Mouse (Mus musculus) heart, postnatal 0 days (tissue): ENCODE data around the gene Gli2. TPM values are rescaled to one million over a fixed set of nuclear protein-coding genes. Genes with fewer than 3 reads are reported as not detected.

Experiments used
- ATAC-seq: fragments of 200-750 bp; cut with Nextera tagmentation; 2 replicates; pipeline ENCODE4 v1.8.0; 2017; ENCODE audit warnings: low read depth, moderate number of reproducible peaks, moderate library complexity; ENCODE audit not compliant: insufficient read depth
- DNase-seq: peaks from one replicate; pipeline ENCODE4 v3.0.0-alpha.2; 2016; ENCODE audit warnings: low spot score
- H3K27ac ChIP-seq: fragments of 300-500 bp; sonication (generic); 2 replicates; pipeline ENCODE4 v1.5.1; 2014; ENCODE audit warnings: low read depth, mild to moderate bottlenecking
- H3K27me3 ChIP-seq: fragments of 300-500 bp; sonication (generic); 2 replicates; pipeline ENCODE4 v1.6.1; 2014; ENCODE audit warnings: low read length, mixed read lengths; ENCODE audit not compliant: control insufficient read depth, insufficient read depth
- H3K36me3 ChIP-seq: fragments of 300-500 bp; sonication (generic); replicated peaks from 2 replicates; pipeline ENCODE4 v1.6.1; 2014; ENCODE audit warnings: low read length, mixed read lengths; ENCODE audit not compliant: control insufficient read depth, insufficient read depth
- H3K4me1 ChIP-seq: fragments of 300-500 bp; sonication (generic); 2 replicates; pipeline ENCODE4 v1.6.1; 2014; ENCODE audit warnings: antibody characterized with exemption; ENCODE audit not compliant: control insufficient read depth, insufficient read depth
- H3K4me2 ChIP-seq: fragments of 300-500 bp; sonication (generic); 2 replicates; pipeline ENCODE4 v1.6.1; 2014; ENCODE audit warnings: low read depth, mild to moderate bottlenecking, low read length, moderate library complexity
- H3K4me3 ChIP-seq: fragments of 300-500 bp; sonication (generic); 2 replicates; pipeline ENCODE4 v1.5.1; 2014; ENCODE audit warnings: low read depth, low read length
- H3K9ac ChIP-seq: fragments of 300-500 bp; sonication (generic); replicated peaks from 2 replicates; pipeline ENCODE4 v1.6.1; 2014; ENCODE audit warnings: low read depth, low read length, mixed read lengths
- H3K9me3 ChIP-seq: fragments of 300-500 bp; sonication (generic); replicated peaks from 2 replicates; pipeline ENCODE4 v1.6.1; 2016; ENCODE audit warnings: low read length; ENCODE audit not compliant: control insufficient read depth
- CTCF ChIP-seq: IDR thresholded peaks from 2 replicates; pipeline ENCODE4 v1.5.1; 2016; ENCODE audit warnings: antibody characterized with exemption, control low read depth, low read depth
- EP300 ChIP-seq: IDR thresholded peaks from 2 replicates; pipeline ENCODE4 v1.6.1; 2016; ENCODE audit warnings: antibody characterized with exemption, low read depth
- WGBS: fragments of 180-500 bp; shearing (Covaris S2); extraction: QIAGEN DNeasy Blood & Tissue Kit; methylation state at CpG from one replicate; pipeline ENCODE4 v1.1.7; 2014; 5-methylcytosine and 5-hydroxymethylcytosine counted together
- polyA plus RNA-seq: library from polyadenylated mRNA; unstranded; fragments of >200 nt; fragmentation: Nextera tagmentation; extraction: Ambion mirVana; gene quantifications from 2 replicates; pipeline ENCODE4 v1.2.1, GENCODE M21; 2015
- total RNA-seq: library from RNA; depleted of rRNA; stranded (reverse); fragments of >200 nt; gene quantifications from 2 replicates; pipeline ENCODE4 v1.2.3, GENCODE M21; 2014; ENCODE audit warnings: low replicate concordance

Gli2 gene
- total and polyA plus RNA-seq, 2 experiments from 2014 or later = 0.93 to 14.7 TPM

DNA sequence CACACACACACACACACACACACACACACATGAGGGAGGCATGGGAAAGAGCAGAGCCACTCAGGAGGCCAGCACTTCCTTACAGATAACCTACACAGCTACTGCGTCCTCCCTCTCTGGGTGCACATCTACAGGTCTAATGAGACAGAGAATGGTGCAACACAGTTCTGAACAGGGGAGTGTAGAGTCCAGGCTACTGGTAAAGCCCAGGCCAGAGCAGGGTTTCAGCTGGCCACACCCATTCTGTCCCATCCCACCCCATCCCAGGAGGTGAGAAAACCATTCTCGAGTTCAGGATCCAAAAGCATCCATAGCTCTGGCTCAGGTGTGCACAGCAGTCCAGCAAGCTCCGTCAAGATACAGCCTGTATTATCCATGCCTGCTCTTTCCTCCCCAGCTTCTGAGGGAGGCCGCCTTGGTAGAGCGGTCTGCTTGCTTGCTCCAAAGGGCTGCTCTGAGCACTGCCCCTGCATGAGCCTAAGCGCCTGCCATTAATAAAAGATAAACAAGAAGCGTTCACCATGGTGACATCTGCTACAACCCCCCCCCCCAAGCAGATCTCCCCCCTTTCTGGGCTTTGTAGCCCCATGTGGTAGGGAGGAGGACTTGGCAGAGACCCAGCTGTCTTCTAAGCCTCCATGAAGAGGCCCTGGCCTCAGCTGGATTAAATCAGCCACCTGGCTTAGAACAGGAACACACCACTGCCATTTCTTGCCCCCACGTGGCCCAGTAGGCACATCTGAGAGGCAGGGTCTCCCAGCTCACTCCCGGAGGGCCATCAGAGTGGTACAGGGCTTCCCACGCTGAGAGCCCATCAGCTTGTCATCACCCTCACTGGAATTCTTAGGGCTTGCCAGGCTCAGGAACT is 98.8 kb downstream of the Gli2 start:
- 32% methylated on average over 10 of the region's 10 CpGs for WGBS
- H3K4me3 ChIP-seq = no peak overlapping the region
- no peak overlapping the region for H3K9ac ChIP-seq
- H3K36me3 ChIP-seq = no peaks in the 10 kb centered on the region
- H3K27me3 ChIP-seq = no peaks in the 10 kb centered on the region
- no peak overlapping the region for H3K27ac ChIP-seq
- no peak overlapping the region for H3K4me2 ChIP-seq
- ATAC-seq = peak; percentile 69
- DNase-seq = peak; percentile 26
- TF ChIP-seq EP300 (no peak), CTCF (no peak)
- peaks cover 9% of the 10 kb centered on the region; the same call in 1 of the 2 replicates for H3K4me1 ChIP-seq
- no peaks in the 10 kb centered on the region for H3K9me3 ChIP-seq

DNA sequence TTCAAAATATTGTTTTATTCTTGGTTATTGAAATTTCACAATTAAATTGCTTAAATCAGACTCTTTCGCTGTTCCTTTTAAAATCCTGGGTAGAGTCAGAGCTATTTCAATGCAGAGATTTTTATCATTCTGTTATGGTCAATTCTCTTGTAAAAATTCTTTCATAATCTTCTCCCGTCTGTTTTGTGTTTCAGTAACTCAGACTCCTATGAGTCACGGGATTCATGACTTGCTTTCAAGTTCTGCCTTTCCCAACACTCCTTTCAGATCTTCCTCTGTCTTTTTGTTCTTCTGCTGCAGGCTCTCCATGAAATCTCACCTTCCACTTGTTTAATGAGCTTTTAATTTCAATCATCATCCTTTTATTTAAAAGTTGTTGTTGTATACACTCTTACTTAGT is 100.4 kb downstream of the Gli2 start:
- H3K4me3 ChIP-seq = no peak overlapping the region
- no peaks in the 10 kb centered on the region for H3K9me3 ChIP-seq
- no peak overlapping the region for H3K4me2 ChIP-seq
- H3K36me3 ChIP-seq = no peaks in the 10 kb centered on the region
- 81% methylated on average over 3 of the region's 3 CpGs for WGBS
- ATAC-seq (no peak), DNase-seq (no peak)
- TF ChIP-seq CTCF (no peak), EP300 (no peak)
- no peaks in the 10 kb centered on the region for H3K27me3 ChIP-seq
- no peak overlapping the region for H3K27ac ChIP-seq
- H3K4me1 ChIP-seq = peaks cover 9% of the 10 kb centered on the region; the same call in 1 of the 2 replicates
- H3K9ac ChIP-seq = no peak overlapping the region

- no peak for ATAC-seq
- 81% methylated on average over 4 of the region's 5 CpGs for WGBS
These were observed 101.1 kb downstream of the Gli2 start for GRCm38 (mm10) chr1:118952318-118952717.

GRCm38 (mm10) chr1:118948407-118948806 is 105.0 kb downstream of the Gli2 start:
- ATAC-seq = no peak
- no peak overlapping the region for H3K4me3 ChIP-seq
- no peak overlapping the region for H3K27ac ChIP-seq
- no peak for DNase-seq
- H3K4me1 ChIP-seq = no peaks in the 10 kb centered on the region
- H3K36me3 ChIP-seq = no peaks in the 10 kb centered on the region
- H3K4me2 ChIP-seq = no peak overlapping the region
- 71% methylated on average over 2 of the region's 2 CpGs for WGBS
- no peak overlapping the region for H3K9ac ChIP-seq
- TF ChIP-seq CTCF (no peak), EP300 (no peak)
- no peaks in the 10 kb centered on the region for H3K9me3 ChIP-seq
- H3K27me3 ChIP-seq = no peaks in the 10 kb centered on the region

More at GRCm38 (mm10) chr1:118952318-118952717, 101.1 kb downstream of the Gli2 start:
- no peaks in the 10 kb centered on the region for H3K36me3 ChIP-seq
- H3K9ac ChIP-seq = no peak overlapping the region
- TF ChIP-seq CTCF = no peak
- no peak for TF ChIP-seq EP300
- no peak overlapping the region for H3K27ac ChIP-seq
- no peak overlapping the region for H3K4me3 ChIP-seq
- no peaks in the 10 kb centered on the region for H3K27me3 ChIP-seq
- no peaks in the 10 kb centered on the region for H3K9me3 ChIP-seq
- no peak overlapping the region for H3K4me2 ChIP-seq
- H3K4me1 ChIP-seq = peaks cover 9% of the 10 kb centered on the region; the same call in 1 of the 2 replicates
- DNase-seq = no peak

- no peak overlapping the region for H3K27ac ChIP-seq
- H3K4me3 ChIP-seq = no peak overlapping the region
- H3K4me2 ChIP-seq = no peak overlapping the region
- no peak for DNase-seq
- no peaks in the 10 kb centered on the region for H3K36me3 ChIP-seq
- H3K9me3 ChIP-seq = no peaks in the 10 kb centered on the region
- no peaks in the 10 kb centered on the region for H3K4me1 ChIP-seq
- WGBS = 84% methylated on average over 4 of the region's 4 CpGs
- H3K27me3 ChIP-seq = no peaks in the 10 kb centered on the region
- ATAC-seq = no peak
- no peak overlapping the region for H3K9ac ChIP-seq
- TF ChIP-seq EP300 = no peak
- TF ChIP-seq CTCF = no peak
These were observed 106.2 kb downstream of the Gli2 start for GRCm38 (mm10) chr1:118947221-118947620.

GRCm38 (mm10) chr1:118941336-118941735 is 112.1 kb downstream of the Gli2 start:
- no peaks in the 10 kb centered on the region for H3K27me3 ChIP-seq
- ATAC-seq (no peak), DNase-seq (no peak)
- no peak overlapping the region for H3K27ac ChIP-seq
- no peaks in the 10 kb centered on the region for H3K36me3 ChIP-seq
- no peak overlapping the region for H3K4me3 ChIP-seq
- H3K4me2 ChIP-seq = no peak overlapping the region
- WGBS = 74% methylated on average over 8 of the region's 8 CpGs
- no peaks in the 10 kb centered on the region for H3K9me3 ChIP-seq
- no peak overlapping the region for H3K9ac ChIP-seq
- TF ChIP-seq EP300 (no peak), CTCF (no peak)
- peaks cover 4% of the 10 kb centered on the region; the same call in 1 of the 2 replicates for H3K4me1 ChIP-seq
